Mouse (Mus musculus): ENCODE measurements around the gene Bpifb9b.
"Not testable (repeated sequence)": the region's sequence is repeated elsewhere in the genome, so short reads cannot be mapped to it uniquely, and the experiment has no call there.

Gene Bpifb9b

DNA sequence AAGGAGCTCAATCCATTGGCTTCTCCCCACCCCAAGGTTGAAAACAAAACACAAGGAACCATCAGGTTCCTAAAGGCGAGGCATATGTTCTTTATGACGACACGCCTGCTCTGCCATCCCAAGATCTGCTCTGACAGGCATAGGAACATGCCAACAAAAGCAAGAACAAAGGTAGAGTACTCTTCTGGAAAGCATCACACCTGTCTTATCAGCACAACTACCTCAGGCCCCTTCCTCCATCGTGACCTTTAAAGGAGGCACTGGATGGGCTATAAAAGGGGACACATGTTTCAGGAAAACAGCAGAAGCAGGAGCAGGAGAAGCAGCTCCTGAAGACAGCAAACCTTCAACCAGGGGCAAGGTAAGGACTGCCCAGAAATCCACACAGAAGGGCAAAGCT, at the start of gene Bpifb9b:
Bpifb9b (plus strand) TSS at position 301 of the 400 bp plus-strand sequence.
- not testable (repeated sequence) for DNase-seq (ENCODE audit: low read depth)

GRCm38 (mm10) chr2:154257554-154257953, 49.5 kb upstream of the Bpifb9b start, which contains the start of gene Bpifb9a:
Bpifb9a (plus strand) TSS chr2:154257854.
- not testable (repeated sequence) for DNase-seq (ENCODE audit: low read depth)

- not testable (repeated sequence) for DNase-seq (ENCODE audit: low read depth)
These were observed 42.6 kb upstream of the Bpifb9b start for GRCm38 (mm10) chr2:154264397-154264796.

GRCm38 (mm10) chr2:154291866-154292265, 15.2 kb upstream of the Bpifb9b start:
- DNase-seq (ENCODE audit: low read depth) = not testable (repeated sequence)

DNA sequence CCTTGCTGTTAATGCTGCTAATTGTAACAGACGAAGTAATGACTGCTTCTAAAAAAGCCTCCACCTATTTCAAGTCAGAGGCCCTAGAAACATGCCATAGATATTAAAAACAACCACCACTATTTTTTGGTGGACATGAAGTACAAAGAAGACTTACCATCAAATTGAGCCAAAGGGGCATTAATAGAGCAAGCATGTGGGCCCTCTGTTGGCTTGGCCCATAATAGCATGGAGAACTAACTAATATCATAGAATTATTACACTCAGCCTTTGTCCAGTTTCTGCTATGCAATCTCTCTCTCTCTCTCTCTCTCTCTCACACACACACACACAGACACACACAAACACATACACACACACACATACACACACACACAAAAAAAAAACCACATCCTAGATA, 14.2 kb upstream of the Bpifb9b start:
- DNase-seq (ENCODE audit: low read depth) = no peak

- DNase-seq (ENCODE audit: low read depth) = peak; percentile 28
These were observed 12.3 kb upstream of the Bpifb9b start for GRCm38 (mm10) chr2:154294746-154295145.

DNA sequence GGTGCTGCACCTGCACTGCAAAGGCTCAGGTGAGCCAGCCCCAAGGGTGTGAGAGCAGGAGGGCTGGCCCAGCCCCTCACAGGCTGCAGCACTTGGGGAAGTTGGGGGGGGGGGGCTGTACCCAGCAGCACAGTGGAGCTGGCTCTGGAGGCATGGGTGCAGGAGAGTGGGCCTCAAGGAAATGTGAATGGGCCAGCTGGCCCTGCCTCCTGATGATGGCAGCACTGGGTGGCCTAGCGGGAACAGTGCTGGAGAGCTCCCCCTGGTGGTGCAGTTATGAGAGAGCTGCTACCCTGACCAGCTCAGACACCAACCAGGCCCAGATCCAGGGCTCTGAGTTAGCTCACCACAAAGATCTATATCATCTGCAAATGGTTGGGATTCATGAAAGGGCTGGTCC, 6.5 kb upstream of the Bpifb9b start:
- DNase-seq (ENCODE audit: low read depth) = peak; percentile 74

DNA sequence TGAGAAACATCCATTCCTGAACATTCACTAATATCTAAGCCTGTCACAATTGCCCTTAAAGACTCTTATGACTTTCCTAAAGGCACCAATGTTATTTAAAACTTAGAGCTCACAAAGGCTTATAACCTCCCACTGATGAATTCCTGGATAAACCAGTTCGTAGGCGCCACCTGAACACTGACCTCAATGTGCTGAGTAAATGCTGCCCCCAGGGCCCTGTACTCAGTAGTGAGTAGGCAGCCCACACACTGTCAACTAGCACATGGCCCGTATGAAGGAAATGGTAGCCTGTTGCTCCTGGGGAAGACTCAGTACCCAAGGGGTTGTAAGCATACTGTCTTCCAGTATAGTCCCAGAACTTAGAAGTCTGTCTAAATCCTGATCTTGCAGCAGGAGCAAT, 5.3 kb upstream of the Bpifb9b start:
- no peak for DNase-seq (ENCODE audit: low read depth)

DNA sequence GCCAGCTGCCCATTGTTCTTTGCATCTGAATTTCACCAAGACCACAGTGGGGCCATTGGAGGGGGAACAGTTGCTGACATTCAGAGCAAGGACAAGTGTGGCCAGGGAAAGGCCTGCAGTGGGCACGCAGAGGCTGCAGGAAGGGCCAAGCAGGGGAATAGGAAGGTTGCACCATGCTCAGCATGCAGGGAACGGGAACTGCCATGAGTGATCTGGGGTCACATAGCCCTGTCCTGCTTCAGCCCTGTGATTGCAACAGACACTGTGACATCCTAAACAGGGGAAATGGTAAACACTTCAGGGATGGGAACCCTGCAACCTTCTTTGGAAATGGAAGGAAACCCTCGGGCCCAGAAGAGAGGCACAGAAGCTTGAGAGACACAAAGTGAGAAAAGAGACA, 2.4 kb upstream of the Bpifb9b start:
- DNase-seq (ENCODE audit: low read depth) = not testable (repeated sequence)

DNA sequence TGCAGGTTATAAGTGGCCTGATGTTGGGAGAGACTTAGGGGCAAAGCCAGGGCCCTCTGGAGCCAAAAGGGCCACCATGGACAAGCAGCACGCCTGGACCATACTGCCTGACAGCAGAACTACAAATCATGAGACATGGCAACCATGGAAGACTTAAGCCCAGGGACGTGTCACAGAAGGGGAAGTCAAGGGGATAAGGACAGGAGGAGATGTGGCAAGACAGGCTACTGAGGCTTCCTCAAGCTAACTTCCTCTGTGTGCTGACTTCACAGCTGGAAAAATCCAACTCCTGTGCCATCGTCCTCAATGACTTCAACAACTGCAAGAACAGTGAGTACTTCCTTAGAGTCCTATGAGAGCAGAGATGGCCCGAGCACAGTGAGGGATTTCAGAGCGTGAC, 6.7 kb downstream of the Bpifb9b start:
- DNase-seq (ENCODE audit: low read depth) = not testable (repeated sequence)

DNA sequence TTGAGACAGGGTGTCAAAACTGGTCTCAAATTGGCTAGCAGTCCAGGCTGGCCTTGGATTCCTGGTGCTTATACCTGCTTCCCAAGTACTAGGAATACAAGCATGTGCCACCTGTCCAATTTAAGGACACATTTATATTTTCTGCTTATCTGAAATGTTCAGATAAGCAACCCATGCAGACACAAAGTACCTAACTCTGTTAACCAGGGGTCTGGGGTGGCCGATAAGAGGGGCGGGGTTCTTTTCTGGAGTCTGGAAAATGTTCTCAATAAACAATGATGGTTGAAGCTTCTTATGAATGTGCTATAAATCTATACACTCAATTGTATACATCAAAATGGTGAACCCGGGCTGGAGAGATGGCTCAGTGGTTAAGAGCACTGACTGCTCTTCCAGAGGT, 19.8 kb downstream of the Bpifb9b start:
- DNase-seq (ENCODE audit: low read depth) = peak; percentile 87

- no peak for DNase-seq (ENCODE audit: low read depth)
These were observed 28.5 kb downstream of the Bpifb9b start for GRCm38 (mm10) chr2:154335572-154335971.

GRCm38 (mm10) chr2:154338161-154338560, 31.1 kb downstream of the Bpifb9b start:
- DNase-seq (ENCODE audit: low read depth) = no peak

DNA sequence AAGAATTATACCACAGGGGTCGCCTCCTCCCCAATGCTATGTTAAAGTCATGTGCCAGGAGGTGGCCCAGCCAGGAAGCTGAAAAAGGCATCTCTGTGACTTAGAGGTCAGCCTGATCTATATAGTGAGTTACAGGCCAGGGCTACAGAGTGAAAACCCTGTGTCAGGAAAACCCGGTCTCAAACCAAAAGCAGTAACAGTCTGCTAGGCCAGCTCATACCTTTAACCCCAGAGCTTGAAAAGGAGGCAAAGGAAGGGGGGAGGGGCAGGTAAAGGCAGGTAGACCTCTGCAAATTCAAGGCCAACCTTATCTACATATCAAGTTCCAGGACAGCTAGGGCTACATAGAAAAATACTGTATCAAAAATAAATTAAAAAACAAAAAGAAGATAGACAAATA, 32.3 kb downstream of the Bpifb9b start:
- DNase-seq (ENCODE audit: low read depth) = no peak

DNA sequence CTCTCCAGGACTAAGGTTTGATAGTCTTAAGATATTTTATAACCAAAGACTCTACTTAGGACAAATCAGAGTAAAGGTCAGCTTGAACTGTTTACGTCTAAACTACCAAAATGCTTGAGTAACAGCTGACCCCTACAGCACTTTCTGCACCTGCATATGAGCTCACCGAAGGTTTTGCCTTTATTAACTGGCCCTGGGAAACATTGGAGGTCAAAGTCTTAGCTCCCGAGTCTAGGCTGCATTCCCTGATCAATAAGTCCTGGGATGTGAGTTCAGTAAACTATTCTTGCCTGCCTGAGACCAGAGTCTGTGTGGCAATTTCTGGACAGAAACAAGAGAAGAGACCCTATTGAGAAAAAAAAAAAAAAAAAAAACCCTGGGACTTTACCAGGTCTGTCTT, 41.1 kb downstream of the Bpifb9b start:
- DNase-seq (ENCODE audit: low read depth) = no peak

GRCm38 (mm10) chr2:154354000-154354425, 47.0 kb downstream of the Bpifb9b start:
- not testable (repeated sequence) for DNase-seq (ENCODE audit: low read depth)

GRCm38 (mm10) chr2:154367510-154367909, 60.5 kb downstream of the Bpifb9b start:
- no peak for DNase-seq (ENCODE audit: low read depth)
